Mouse (Mus musculus) heart, postnatal 0 days (tissue): ENCODE measurements at regions not wholly inside any gene's neighbourhood (a gene's known extent, or its start where the extent isn't known, plus 50 kb on each side); places are given as distances from the start of the nearest gene placed in this dataset.

Experiments
- CTCF ChIP-seq: IDR thresholded peaks from 2 replicates; pipeline ENCODE4 v1.5.1; 2016; ENCODE audit warnings: antibody characterized with exemption, control low read depth, low read depth
- EP300 ChIP-seq: IDR thresholded peaks from 2 replicates; pipeline ENCODE4 v1.6.1; 2016; ENCODE audit warnings: antibody characterized with exemption, low read depth

DNA sequence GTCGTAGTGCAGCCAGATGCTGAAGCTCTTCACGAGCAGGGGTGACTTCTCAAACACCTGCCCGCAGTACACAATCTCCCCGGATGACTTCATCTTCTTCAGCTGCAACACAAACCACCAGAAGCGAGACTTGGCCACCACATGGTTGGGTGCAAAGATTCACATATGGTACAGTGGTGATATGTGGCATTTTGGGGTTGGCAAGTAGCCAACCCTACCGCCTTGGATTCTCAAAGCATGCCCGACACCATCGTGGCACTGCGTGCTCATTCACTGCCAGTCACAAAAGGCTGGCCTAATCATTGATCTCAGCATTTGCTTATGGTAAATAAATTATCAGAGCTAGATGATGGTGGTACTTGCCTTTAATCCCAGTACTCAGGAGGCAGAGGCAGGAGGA is 173.4 kb downstream of the Zfp36l1 start:
- TF ChIP-seq CTCF, result no peak
- no peak for TF ChIP-seq EP300
